Mouse (Mus musculus) gonadal fat pad, adult 2 months (tissue): ENCODE data around the gene Cabp2. TPM values are rescaled to one million over a fixed set of nuclear protein-coding genes. Genes with fewer than 3 reads are reported as not detected.
"Not testable (repeated sequence)": the region's sequence is repeated elsewhere in the genome, so short reads cannot be mapped to it uniquely, and the experiment has no call there.

Experiments used
- DNase-seq: peaks from one replicate; pipeline ENCODE4 v3.0.0-alpha.2; 2012; ENCODE audit warnings: low read depth
- polyA plus RNA-seq: library from polyadenylated mRNA; depleted of rRNA; stranded (reverse); fragments of >200 nt; gene quantifications from 2 replicates; pipeline ENCODE4 v1.2.3, GENCODE M21; 2012

The Cabp2 gene
- polyA plus RNA-seq, 1 experiment: not detected

GRCm38 (mm10) chr19:4055947-4056693, 25.3 kb upstream of the Cabp2 start:
- DNase-seq: no peak

- DNase-seq: no peak
Observed at GRCm38 (mm10) chr19:4056727-4057126, 24.7 kb upstream of the Cabp2 start.

GRCm38 (mm10) chr19:4057389-4057788, 24.0 kb upstream of the Cabp2 start:
- DNase-seq: no peak

- DNase-seq: no peak
Observed at GRCm38 (mm10) chr19:4057962-4058361, 23.4 kb upstream of the Cabp2 start.

- DNase-seq: no peak
Observed at GRCm38 (mm10) chr19:4058581-4058980, 22.8 kb upstream of the Cabp2 start.

- DNase-seq: peak; percentile 72
Observed at GRCm38 (mm10) chr19:4059069-4059740, 22.2 kb upstream of the Cabp2 start, which contains the start of gene Gstp3. Gstp3 (minus strand) TSS chr19:4059569.

GRCm38 (mm10) chr19:4060044-4060898, 21.1 kb upstream of the Cabp2 start:
- DNase-seq: not testable (repeated sequence)

- no peak for DNase-seq
Observed at GRCm38 (mm10) chr19:4060899-4061465, 20.4 kb upstream of the Cabp2 start.

- not testable (repeated sequence) for DNase-seq
Observed at GRCm38 (mm10) chr19:4063357-4063756, 18.0 kb upstream of the Cabp2 start.

GRCm38 (mm10) chr19:4064501-4064900, 16.9 kb upstream of the Cabp2 start:
- not testable (repeated sequence) for DNase-seq

GRCm38 (mm10) chr19:4066280-4066679, 15.1 kb upstream of the Cabp2 start:
- no peak for DNase-seq

- DNase-seq: no peak
Observed at GRCm38 (mm10) chr19:4066877-4067276, 14.5 kb upstream of the Cabp2 start.

- not testable (repeated sequence) for DNase-seq
Observed at GRCm38 (mm10) chr19:4068242-4068641, 13.1 kb upstream of the Cabp2 start.

GRCm38 (mm10) chr19:4068717-4069410, 12.5 kb upstream of the Cabp2 start:
- no peak for DNase-seq

- no peak for DNase-seq
Observed at GRCm38 (mm10) chr19:4070311-4070710, 11.1 kb upstream of the Cabp2 start.

GRCm38 (mm10) chr19:4070756-4071155, 10.6 kb upstream of the Cabp2 start:
- no peak for DNase-seq

GRCm38 (mm10) chr19:4071406-4071805, 10.0 kb upstream of the Cabp2 start:
- no peak for DNase-seq

- DNase-seq: no peak
Observed at GRCm38 (mm10) chr19:4072706-4073424, 8.5 kb upstream of the Cabp2 start.

- no peak for DNase-seq
Observed at GRCm38 (mm10) chr19:4075531-4075930, 5.8 kb upstream of the Cabp2 start.

GRCm38 (mm10) chr19:4079594-4079993, 1.8 kb upstream of the Cabp2 start:
- no peak for DNase-seq
